Mouse (Mus musculus) T-cell, adult 66 days (primary cell): Measurements from ENCODE around the gene Rcan3. TPM values are rescaled to one million over a fixed set of nuclear protein-coding genes. Genes with fewer than 3 reads are reported as not detected.

Experiments
- total RNA-seq, 2 experiments: library from RNA; stranded (reverse); gene quantifications; 3 replicates in 1 of 2; 4 replicates in 1 of 2; pipeline ENCODE4 v1.2.4; 2023

The Rcan3 gene
- 10 to 100 TPM; 20.1 to 22.2 TPM for total RNA-seq

DNA sequence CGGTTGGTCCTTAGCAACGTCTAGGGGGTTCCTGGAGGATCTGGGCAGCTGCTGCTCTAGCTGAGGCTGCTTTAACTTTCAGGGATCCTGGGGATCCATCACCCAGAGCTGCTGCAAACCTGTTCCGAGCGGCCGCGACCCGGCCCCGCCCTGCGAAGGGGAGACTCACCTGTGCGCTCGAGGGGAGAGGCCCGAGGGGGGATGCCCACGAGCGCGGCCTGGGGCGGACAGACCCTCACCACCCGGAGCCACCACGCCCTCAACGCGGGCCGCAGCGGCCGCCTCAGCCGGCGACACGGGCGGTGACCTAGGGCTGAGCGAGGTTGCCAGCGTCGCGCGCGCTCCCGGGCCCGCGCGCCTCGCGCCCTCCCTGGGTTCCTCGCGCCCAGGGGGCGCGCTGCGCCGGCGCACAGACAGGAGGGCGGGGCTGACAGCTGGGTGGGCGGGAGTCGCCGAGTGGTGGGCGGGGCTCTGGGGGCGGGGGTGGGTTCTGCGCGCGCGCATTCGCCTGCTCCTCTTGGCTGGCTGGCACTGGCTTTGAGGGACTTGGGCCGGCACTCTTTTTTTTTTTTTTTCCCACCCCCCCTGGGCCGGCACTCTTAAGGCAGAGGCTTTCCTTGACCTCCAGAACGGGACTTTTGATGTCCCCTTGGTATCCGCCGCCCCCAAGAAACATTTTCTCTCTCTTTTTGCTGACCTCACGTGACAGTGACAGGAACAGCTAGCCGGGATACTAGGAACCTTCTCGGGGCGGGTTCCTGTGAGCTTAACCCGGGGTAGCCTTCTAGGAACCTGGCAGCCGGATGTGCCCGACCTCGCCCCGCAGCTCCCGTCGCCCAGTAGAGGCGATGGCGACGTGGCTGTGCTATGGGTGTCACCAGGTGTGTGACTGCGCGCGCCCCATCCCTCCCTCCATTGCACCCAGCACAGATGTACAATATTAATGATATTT, at the start of gene Rcan3:
TSS of gene Rcan3 (minus strand) at position 411 of the 952 bp plus-strand sequence.

DNA sequence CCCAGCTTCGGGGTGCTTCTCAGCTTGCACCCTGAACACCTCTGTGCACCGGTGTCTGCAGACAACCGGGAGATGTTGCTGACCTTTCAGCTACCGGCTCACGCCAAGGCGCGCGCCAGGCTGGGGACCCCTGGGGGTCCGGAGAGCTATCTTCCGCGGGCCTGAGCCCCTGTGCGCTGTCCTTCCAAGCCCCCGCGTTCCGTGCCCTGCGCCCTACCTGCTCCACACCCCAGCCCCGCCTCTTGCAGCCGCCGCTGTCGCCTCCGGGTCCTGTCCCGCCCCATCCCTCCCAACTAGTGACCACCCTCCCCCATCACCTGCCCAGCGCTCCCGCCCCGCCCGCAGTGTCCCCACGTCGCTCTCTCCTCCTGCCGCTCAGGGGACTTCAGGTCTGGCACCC, 35.7 kb downstream of the Rcan3 start, which contains the start of gene Ncmap:
TSS of gene Ncmap (minus strand) at position 237 of the 400 bp plus-strand sequence.

Other genes with a start within 250 kb of the Rcan3 start
- 1 to 10 TPM; 7.9 to 9.7 TPM for gene Clic4, start 161.0 kb downstream of the Rcan3 start, total RNA-seq
- 100 to 1,000 TPM; 285 to 340 TPM for gene Srrm1, start 80.5 kb downstream of the Rcan3 start, total RNA-seq
- gene Ncmap, start 35.6 kb downstream of the Rcan3 start, total RNA-seq: 1 to 10 TPM in 1 of 2 experiments, under 1 TPM in 1; 0.92 to 2.7 TPM
- gene Stpg1, start 60.9 kb upstream of the Rcan3 start, total RNA-seq: not detected
- gene Nipal3, start 61.2 kb upstream of the Rcan3 start, total RNA-seq: 10 to 100 TPM; 64.7 to 66.4 TPM
- gene Grhl3, start 139.8 kb upstream of the Rcan3 start, total RNA-seq: not detected